Comparison of ENCODE assay signal across 8 mouse cellular contexts in genomic region chr15:81099269-81099668, GRCm38 (mm10).
"Had no signal": no experiment of that assay in that cellular context is flagged by ENCODE, and none has a peak within 500 bp of the region (broad histone marks: within the 10 kb centered on the region; RNA-seq: fewer than 3 reads in every experiment).

No protein-coding gene starts in this region.

- DNase-seq: kidney, adult 2 months; kidney, postnatal 14 days; lung, embryonic 14.5 days; lung, postnatal 10 days; lung, postnatal 4 days; retina, postnatal 1 day; thymus, adult 18-20 months; thymus, postnatal 14 days had no signal
